Mouse (Mus musculus) ES-Bruce4 (cell line): ENCODE results near the gene Gm10340.
"Not testable (repeated sequence)": the region's sequence is repeated elsewhere in the genome, so short reads cannot be mapped to it uniquely, and the experiment has no call there.

Experiments
- CTCF ChIP-seq: IDR thresholded peaks from one replicate; pipeline ENCODE4 v1.8.1; 2011; ENCODE audit warnings: low read depth, low read length
- EP300 ChIP-seq: IDR thresholded peaks from 2 replicates; pipeline ENCODE4 v1.6.1; 2011; ENCODE audit warnings: low read depth, low read length; ENCODE audit not compliant: insufficient read depth
- POLR2A ChIP-seq: IDR thresholded peaks from one replicate; pipeline ENCODE4 v1.8.1; 2011; ENCODE audit warnings: low read length; ENCODE audit not compliant: insufficient read depth

DNA sequence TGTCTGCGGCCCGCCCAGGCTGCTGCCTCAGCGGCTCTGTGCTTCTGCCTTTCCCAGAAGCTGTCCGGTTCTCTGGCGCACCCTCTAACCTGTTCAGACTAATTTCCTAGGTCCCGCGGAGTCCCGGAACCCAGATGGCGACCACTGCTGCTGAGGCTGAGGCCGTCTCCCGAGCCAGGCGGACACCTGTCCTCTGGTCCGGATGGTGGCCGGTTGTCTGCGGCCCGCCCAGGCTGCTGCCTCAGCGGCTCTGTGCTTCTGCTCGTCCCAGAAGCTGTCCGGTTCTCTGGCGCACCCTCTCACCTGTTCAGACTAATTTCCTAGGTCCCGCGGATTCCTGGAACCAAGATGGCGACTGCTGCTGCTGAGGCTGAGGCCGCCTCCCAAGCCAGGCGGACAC, 17.7 kb upstream of the Gm10340 start:
- not testable (repeated sequence) for TF ChIP-seq CTCF, EP300, POLR2A
